Comparison of ENCODE assay signal across 9 mouse cellular contexts in genomic region chr2:122533378-122533777, GRCm38 (mm10). TPM values are rescaled to one million over a fixed set of nuclear protein-coding genes. Genes with fewer than 3 reads are reported as not detected.
A peak's percentile ranks its signal among the peaks of the same experiment; 100 is the strongest.
DNase-seq lines count a peak whose midpoint lies in the region; ATAC-seq and TF ChIP-seq lines count a peak whose summit lies in the region.
"Had no signal": no experiment of that assay in that cellular context is flagged by ENCODE, and none has a peak within 500 bp of the region (broad histone marks: within the 10 kb centered on the region; RNA-seq: fewer than 3 reads in every experiment).

No protein-coding gene starts in this region.

- no peak overlapping the region for H3K4me3 ChIP-seq in gastrocnemius, adult 2 months
- H3K4me3 ChIP-seq in intestine, embryonic 16.5 days (ENCODE audit: low read length): no peak overlapping the region

- no peak for ATAC-seq in intestine, embryonic 16.5 days

- H3K27me3 ChIP-seq in intestine, embryonic 16.5 days (replicated peaks; ENCODE audit: control insufficient read depth, insufficient read depth, low read length): no peaks in the 10 kb centered on the region

- H3K9ac ChIP-seq in intestine, embryonic 16.5 days (ENCODE audit: low read depth, low read length): no peak overlapping the region

- no peaks in the 10 kb centered on the region for H3K36me3 ChIP-seq in intestine, embryonic 16.5 days (ENCODE audit: control insufficient read depth, insufficient read depth, low read length)

- no peaks in the 10 kb centered on the region for H3K4me1 ChIP-seq in intestine, embryonic 16.5 days (ENCODE audit: control insufficient read depth, insufficient read depth, low read length)

- no peak overlapping the region for H3K27ac ChIP-seq in gastrocnemius, adult 2 months
- no peak overlapping the region for H3K27ac ChIP-seq in intestine, embryonic 16.5 days (ENCODE audit: low read length)
- H3K27ac ChIP-seq: macrophage had no signal

- no peak for TF ChIP-seq CTCF in gastrocnemius, adult 2 months (IDR thresholded peaks at IDR 0.05)

- no peak overlapping the region for H3K4me2 ChIP-seq in intestine, embryonic 16.5 days (ENCODE audit: low read depth, low read length)

- peak; percentile 29 for DNase-seq in gastrocnemius, adult 2 months
- DNase-seq in gastrocnemius, postnatal 25 days: no peak
- peak; percentile 47 for DNase-seq in testis, postnatal 10 days (ENCODE audit: low spot score)
- no peak for DNase-seq in testis, postnatal 14 days (ENCODE audit: low spot score)
- peak; percentile 14 to 43 for DNase-seq in layer of hippocampus, postnatal 14 days (ENCODE audit: low spot score in 2 of 2)
- no peak for DNase-seq in spleen, postnatal 4 days (ENCODE audit: low spot score in 2 of 2)
- no peak for DNase-seq in spleen, postnatal 14 days (ENCODE audit: low spot score in 2 of 2)

- intact Hi-C loops in gastrocnemius, adult 2 months (cut with DNase I): no loop called here

- 78% methylated on average over 2 of the region's 2 CpGs for whole genome bisulfite sequencing in intestine, embryonic 16.5 days

- H3K9me3 ChIP-seq in intestine, embryonic 16.5 days (ENCODE audit: control insufficient read depth, low read length): no peaks in the 10 kb centered on the region

RNA-seq across cellular contexts. Expression of gene Gm14085, which starts 48.6 kb away (rescaled TPM):
- total RNA-seq in gastrocnemius, adult 2 months (2021): under 1 TPM; 0.08 to 0.20 TPM
- under 1 TPM; 0.13 to 0.16 TPM for total RNA-seq in gastrocnemius, postnatal 25 days (2021)
- not detected for total RNA-seq in layer of hippocampus, postnatal 14 days (2021)
- polyA plus RNA-seq in intestine, embryonic 16.5 days (2015; fragmentation: Nextera tagmentation; extraction: Ambion mirVana): 0.53 and 0.75 TPM in 2 replicates

Comparison
In these comparisons a context has a peak if more than half of its experiments do, and no peak if none do; other contexts are left out.
1. DNase-seq: peak in gastrocnemius, adult 2 months (single experiment), testis, postnatal 10 days (single experiment) and layer of hippocampus, postnatal 14 days (2 of 2); none in gastrocnemius, postnatal 25 days (single experiment), testis, postnatal 14 days (single experiment), spleen, postnatal 4 days (0 of 2) and spleen, postnatal 14 days (0 of 2).